Mouse (Mus musculus) R1 (cell line): ENCODE results near the gene Cyp4f40.
"Not testable (repeated sequence)": the region's sequence is repeated elsewhere in the genome, so short reads cannot be mapped to it uniquely, and the experiment has no call there.

Experiments
- DNase-seq: peaks from one replicate; pipeline ENCODE4 v3.0.0-alpha.2; 2018; ENCODE audit warnings: low read depth, low spot score

The Cyp4f40 gene

DNA sequence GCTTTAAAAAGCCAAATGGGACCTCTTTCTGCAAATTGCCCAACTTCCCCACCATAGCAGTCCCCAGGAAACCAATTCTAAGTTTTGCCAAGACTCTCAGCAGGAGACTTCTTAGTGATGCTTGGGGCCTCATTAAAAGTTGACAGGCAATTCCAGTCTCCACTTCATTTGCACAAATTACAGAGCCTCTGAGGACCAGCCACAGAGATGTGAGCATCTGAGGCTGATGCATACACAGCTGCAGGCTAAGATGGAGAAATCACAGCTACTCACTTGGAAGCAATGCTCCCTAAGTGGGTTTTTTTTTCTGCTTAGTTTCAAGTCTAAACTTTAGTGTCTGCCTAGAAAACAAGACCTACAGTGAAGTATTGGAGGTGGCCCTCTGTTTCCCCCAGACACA is 51.8 kb downstream of the Cyp4f40 start:
- not testable (repeated sequence) for DNase-seq

DNA sequence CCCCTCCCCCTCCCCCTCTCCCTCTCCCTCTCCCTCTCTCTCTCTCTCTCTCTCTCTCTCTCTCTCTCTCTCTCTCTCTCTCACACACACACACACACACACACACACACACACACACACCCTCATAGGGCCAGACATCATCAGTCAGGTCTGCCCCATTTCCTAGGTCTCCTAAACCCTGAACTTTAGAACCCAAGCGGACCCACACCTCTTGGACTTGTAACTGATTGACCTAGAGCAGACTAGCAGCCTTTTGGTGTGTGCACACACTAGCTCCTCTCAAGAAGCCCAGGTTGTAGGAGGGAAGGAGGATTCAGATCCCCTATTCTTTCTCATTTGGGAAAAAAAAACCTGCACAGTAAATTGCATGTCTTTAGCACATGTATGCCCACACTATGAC is 63.5 kb downstream of the Cyp4f40 start:
- DNase-seq = not testable (repeated sequence)

DNA sequence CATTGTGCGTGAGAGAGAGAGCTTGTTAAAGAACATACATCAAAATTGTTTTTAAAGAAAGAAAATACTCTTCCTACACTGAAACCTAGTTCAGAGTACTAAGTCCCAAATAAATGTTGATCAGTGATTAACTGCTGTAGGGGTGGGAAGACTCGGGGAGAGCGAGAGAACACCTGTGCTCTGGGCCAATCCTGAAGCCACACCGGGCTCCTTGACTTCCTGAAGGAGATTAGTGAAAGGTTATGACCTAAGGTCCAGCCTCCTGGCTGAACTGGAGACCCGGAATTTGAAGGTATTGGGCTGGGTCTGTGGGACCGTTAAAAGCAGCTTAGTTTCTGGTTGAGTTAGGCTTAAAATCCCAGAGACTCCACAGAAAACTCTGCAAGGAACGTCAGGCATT is 64.1 kb downstream of the Cyp4f40 start:
- DNase-seq = no peak

DNA sequence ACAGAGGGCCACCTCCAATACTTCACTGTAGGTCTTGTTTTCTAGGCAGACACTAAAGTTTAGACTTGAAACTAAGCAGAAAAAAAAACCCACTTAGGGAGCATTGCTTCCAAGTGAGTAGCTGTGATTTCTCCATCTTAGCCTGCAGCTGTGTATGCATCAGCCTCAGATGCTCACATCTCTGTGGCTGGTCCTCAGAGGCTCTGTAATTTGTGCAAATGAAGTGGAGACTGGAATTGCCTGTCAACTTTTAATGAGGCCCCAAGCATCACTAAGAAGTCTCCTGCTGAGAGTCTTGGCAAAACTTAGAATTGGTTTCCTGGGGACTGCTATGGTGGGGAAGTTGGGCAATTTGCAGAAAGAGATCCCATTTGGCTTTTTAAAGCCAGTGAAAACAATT is 67.7 kb downstream of the Cyp4f40 start:
- DNase-seq = not testable (repeated sequence)
